Mouse (Mus musculus): ENCODE measurements around the gene Igll1. TPM values are rescaled to one million over a fixed set of nuclear protein-coding genes. Genes with fewer than 3 reads are reported as not detected.

The Igll1 gene
- polyA plus RNA-seq (2015; fragmentation: Nextera tagmentation; extraction: Ambion mirVana), result not detected in 2 replicates

DNA sequence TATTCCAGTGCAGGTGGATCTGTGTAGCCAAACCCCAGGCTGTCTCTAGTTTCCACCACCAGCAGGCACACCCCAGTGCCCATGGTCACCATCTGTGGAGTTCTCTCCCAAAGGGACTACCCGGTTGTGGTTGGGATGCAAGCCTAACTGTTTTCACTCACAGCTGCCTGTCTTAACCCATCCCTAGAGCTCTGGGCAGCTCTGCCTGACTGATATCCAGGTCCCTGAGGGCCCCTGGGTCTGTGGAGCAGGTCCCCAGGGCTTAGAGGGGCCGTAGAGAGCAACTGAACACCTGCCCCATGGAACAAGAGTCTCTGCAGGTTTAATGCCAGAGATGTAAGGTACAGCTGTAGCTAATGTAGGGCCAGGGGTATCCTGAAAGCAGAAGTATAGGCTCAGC is at the start of gene Igll1:
Gene Igll1, minus strand, starts transcription at position 8 of the 400 bp plus-strand sequence.
- H3K4me1 ChIP-seq (ENCODE audit: control insufficient read depth, insufficient read depth, low read depth, low read length), result no peaks in the 10 kb centered on the region
- no peak within 1 kb of the TSS for H3K4me3 ChIP-seq (ENCODE audit: low read length)
- H3K27ac ChIP-seq (ENCODE audit: low read depth, low read length), result no peak within 1 kb of the TSS
- ATAC-seq, result no peak
- H3K36me3 ChIP-seq (ENCODE audit: control insufficient read depth, insufficient read depth, low read length), result no peaks in the 10 kb centered on the region
- no peaks in the 10 kb centered on the region for H3K9me3 ChIP-seq (ENCODE audit: control insufficient read depth, low read length)
- H3K9ac ChIP-seq (ENCODE audit: low read depth, low read length), result no peak within 1 kb of the TSS
- no peak within 1 kb of the TSS for H3K4me2 ChIP-seq (ENCODE audit: low read length)
- 73% methylated on average over 2 of the region's 2 CpGs for WGBS
- no peaks in the 10 kb centered on the region for H3K27me3 ChIP-seq (replicated peaks; ENCODE audit: control insufficient read depth, insufficient read depth, low read length)

DNA sequence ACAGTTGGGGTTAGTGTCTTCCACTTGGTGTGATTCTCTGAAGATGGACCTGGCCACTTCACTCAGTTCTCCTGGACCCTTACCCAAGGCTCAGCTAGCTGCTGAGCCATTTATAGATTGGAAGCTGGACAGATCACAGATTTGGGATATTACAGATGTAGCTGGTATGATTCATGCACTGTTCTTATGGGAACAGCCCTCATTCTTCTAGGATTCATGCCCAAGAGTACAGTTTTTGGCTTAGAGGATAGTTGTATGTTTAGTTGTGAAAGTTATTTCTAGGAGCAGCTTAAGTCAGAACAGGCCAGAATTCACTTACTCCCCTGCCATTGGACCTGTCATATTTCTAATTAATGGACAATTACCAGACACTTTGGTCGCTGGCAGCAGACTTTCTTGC is 49.7 kb upstream of the Igll1 start:
- Histone ChIP-seq H3K4me2 (ENCODE audit: low read length) (no peak overlapping the region), H3K36me3 (ENCODE audit: control insufficient read depth, insufficient read depth, low read length) (peaks cover 36% of the 10 kb centered on the region), H3K9ac (ENCODE audit: low read depth, low read length) (no peak overlapping the region), H3K4me3 (ENCODE audit: low read length) (no peak overlapping the region), H3K4me1 (ENCODE audit: control insufficient read depth, insufficient read depth, low read depth, low read length) (peaks cover 5% of the 10 kb centered on the region), H3K27ac (ENCODE audit: low read depth, low read length) (no peak overlapping the region), H3K27me3 (replicated peaks; ENCODE audit: control insufficient read depth, insufficient read depth, low read length) (no peaks in the 10 kb centered on the region), H3K9me3 (ENCODE audit: control insufficient read depth, low read length) (no peaks in the 10 kb centered on the region)
- 88% methylated on average over 1 of the region's 1 CpGs for WGBS
- no peak for ATAC-seq

DNA sequence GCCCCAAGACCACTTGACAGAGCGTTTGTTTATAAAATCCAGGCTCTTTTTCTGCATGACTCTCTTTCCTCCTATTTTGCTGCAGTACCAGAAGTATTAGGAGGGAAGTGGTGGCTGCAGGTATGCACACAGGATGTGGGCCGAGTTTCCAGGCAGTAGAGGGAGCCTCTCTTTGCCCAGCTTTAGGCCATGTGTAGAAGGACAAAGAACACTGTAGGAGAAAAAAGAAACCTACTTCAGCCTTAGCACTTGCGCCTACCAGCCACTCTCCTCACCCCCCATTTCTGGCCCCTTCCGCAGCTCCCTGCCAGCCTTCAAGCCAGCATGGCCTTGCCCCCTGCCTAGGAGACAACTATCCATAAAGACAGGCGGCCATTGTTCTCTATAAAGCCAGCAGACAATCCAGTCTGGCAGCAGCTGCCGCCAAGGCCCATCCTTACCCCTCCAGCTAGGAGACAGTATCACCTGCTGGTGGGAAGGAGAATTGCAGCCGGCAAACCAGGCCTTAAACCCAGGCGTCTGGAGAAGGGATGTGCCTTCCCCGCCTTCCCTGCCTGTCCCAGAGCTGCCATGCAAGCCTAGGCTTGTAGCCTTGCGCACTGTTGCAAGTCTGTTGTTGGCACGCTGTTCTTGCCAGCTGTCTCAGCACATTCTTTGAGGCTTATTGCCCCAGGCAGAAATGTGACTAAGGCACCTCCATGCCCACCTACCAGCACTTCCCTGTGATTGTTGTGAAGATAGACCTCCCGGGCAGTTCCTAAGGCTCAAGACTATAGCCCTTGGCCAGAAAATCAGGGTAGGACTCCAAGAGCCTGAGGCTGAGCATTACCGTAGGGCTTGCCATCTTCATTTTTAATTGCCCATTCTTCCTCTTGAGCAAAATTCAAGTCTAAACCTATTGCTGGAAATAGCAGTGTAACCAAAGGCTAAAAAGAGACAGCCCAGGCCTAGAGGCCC is 48.1 kb upstream of the Igll1 start:
- H3K27me3 ChIP-seq (replicated peaks; ENCODE audit: control insufficient read depth, insufficient read depth, low read length), result no peaks in the 10 kb centered on the region
- no peak overlapping the region for H3K4me2 ChIP-seq (ENCODE audit: low read length)
- peak overlapping the region; percentile 42 for H3K27ac ChIP-seq (ENCODE audit: low read depth, low read length)
- no peaks in the 10 kb centered on the region for H3K9me3 ChIP-seq (ENCODE audit: control insufficient read depth, low read length)
- WGBS, result 28% methylated on average over 13 of the region's 13 CpGs
- H3K4me3 ChIP-seq (ENCODE audit: low read length), result no peak overlapping the region
- peaks cover 28% of the 10 kb centered on the region for H3K36me3 ChIP-seq (ENCODE audit: control insufficient read depth, insufficient read depth, low read length)
- H3K9ac ChIP-seq (ENCODE audit: low read depth, low read length), result no peak overlapping the region
- H3K4me1 ChIP-seq (ENCODE audit: control insufficient read depth, insufficient read depth, low read depth, low read length), result peaks cover 5% of the 10 kb centered on the region
- ATAC-seq, result peak; percentile 94

DNA sequence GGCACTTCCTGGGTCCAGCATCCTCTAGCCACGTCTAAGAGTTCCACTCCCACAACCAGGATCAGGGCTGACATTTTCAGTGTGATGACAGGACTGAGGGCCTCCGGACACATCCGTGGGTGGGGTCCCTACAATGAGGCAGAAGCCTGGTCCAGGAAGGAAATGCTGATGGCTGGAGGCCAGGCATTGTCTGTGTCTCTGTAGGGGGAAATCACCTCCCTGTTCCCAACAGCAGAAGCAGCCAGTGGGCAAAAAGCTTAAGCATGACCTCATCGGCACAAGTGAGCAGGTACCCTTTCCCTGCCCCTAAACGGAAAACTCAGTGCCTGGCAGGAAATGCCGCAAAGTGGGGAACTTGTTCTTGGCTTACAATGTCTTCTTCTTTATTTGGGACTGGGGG is 44.0 kb upstream of the Igll1 start:
- Histone ChIP-seq H3K4me1 (ENCODE audit: control insufficient read depth, insufficient read depth, low read depth, low read length) (peaks cover 5% of the 10 kb centered on the region), H3K9ac (ENCODE audit: low read depth, low read length) (no peak overlapping the region), H3K27ac (ENCODE audit: low read depth, low read length) (no peak overlapping the region), H3K27me3 (replicated peaks; ENCODE audit: control insufficient read depth, insufficient read depth, low read length) (no peaks in the 10 kb centered on the region), H3K4me2 (ENCODE audit: low read length) (no peak overlapping the region), H3K36me3 (ENCODE audit: control insufficient read depth, insufficient read depth, low read length) (peaks cover 30% of the 10 kb centered on the region), H3K4me3 (ENCODE audit: low read length) (no peak overlapping the region), H3K9me3 (ENCODE audit: control insufficient read depth, low read length) (no peaks in the 10 kb centered on the region)
- WGBS, result 74% methylated on average over 6 of the region's 6 CpGs
- no peak for ATAC-seq

DNA sequence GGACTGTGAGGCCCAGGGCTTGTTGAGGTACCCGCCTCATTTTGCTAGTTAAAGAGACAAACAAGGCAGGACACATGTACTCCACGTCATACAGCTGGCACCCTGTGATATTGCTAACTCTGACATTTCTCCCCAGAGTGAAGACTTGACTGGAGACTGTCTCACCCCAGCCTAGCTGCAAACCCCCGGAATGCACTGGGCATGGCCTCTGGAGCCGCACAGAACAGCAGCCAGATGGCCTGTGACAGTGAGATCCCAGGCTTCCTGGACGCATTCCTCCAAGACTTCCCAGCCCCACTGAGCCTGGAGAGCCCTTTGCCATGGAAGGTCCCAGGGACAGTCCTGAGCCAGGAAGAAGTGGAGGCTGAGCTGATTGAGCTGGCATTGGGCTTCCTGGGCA is 39.4 kb upstream of the Igll1 start:
- 92% methylated on average over 5 of the region's 5 CpGs for WGBS
- no peak for ATAC-seq

DNA sequence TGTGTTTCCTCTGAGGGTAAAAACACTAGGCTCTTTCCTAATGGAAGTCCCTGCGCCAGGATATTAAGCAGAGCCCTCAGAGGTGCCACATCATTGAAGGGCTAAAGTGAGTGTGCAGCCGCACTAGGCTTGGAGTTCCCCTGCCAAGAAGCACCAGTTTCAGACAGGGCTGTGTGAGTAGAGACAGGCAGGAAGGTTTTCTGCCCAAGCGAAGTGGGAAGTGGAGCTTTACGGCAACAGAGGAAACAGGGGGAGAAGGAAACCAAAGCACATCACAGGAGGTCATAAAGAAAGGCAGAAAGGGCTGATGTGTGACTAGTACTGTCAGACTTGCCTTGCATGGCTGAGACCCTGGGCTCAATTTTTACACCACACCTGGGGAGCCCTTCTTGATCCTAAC is 38.5 kb upstream of the Igll1 start:
- Histone ChIP-seq H3K27me3 (replicated peaks; ENCODE audit: control insufficient read depth, insufficient read depth, low read length) (no peaks in the 10 kb centered on the region), H3K9me3 (ENCODE audit: control insufficient read depth, low read length) (no peaks in the 10 kb centered on the region), H3K27ac (ENCODE audit: low read depth, low read length) (no peak overlapping the region), H3K4me2 (ENCODE audit: low read length) (no peak overlapping the region), H3K9ac (ENCODE audit: low read depth, low read length) (no peak overlapping the region), H3K4me3 (ENCODE audit: low read length) (no peak overlapping the region), H3K36me3 (ENCODE audit: control insufficient read depth, insufficient read depth, low read length) (peaks cover 16% of the 10 kb centered on the region), H3K4me1 (ENCODE audit: control insufficient read depth, insufficient read depth, low read depth, low read length) (peaks cover 6% of the 10 kb centered on the region)
- 81% methylated on average over 4 of the region's 4 CpGs for WGBS
- no peak for ATAC-seq

More for the DNA sequence above, 39.4 kb upstream of the Igll1 start:
- Histone ChIP-seq H3K9ac (ENCODE audit: low read depth, low read length) (no peak overlapping the region), H3K4me2 (ENCODE audit: low read length) (no peak overlapping the region), H3K27ac (ENCODE audit: low read depth, low read length) (no peak overlapping the region), H3K4me1 (ENCODE audit: control insufficient read depth, insufficient read depth, low read depth, low read length) (no peaks in the 10 kb centered on the region), H3K9me3 (ENCODE audit: control insufficient read depth, low read length) (no peaks in the 10 kb centered on the region), H3K36me3 (ENCODE audit: control insufficient read depth, insufficient read depth, low read length) (peaks cover 17% of the 10 kb centered on the region), H3K4me3 (ENCODE audit: low read length) (no peak overlapping the region), H3K27me3 (replicated peaks; ENCODE audit: control insufficient read depth, insufficient read depth, low read length) (no peaks in the 10 kb centered on the region)

DNA sequence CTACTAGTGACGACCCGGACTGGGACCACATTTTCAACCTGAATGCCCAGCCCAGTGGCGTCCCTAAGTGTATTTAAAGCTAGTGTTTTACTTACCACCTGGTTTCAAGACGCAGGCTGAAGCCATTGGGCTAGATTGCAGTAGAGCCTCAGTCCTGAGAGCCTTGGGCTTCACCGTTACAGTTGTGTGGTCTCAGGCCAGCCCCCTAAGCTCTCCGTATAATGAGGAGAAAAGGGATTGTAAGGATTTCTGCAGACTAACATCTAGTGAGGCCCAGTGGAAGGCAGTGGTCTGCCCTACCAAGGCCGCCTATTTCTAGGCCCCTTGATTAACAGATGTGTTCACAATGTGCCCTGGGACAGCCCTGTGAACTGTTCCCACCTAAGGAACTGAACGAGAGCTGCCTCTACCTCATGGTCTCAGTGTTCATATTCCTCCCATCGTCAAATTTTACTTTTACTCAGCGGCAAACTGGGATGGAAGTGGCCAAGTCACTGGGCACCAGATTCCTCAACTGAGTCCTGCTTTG is 33.3 kb upstream of the Igll1 start:
- Histone ChIP-seq H3K4me1 (ENCODE audit: control insufficient read depth, insufficient read depth, low read depth, low read length) (peaks cover 13% of the 10 kb centered on the region), H3K9me3 (ENCODE audit: control insufficient read depth, low read length) (no peaks in the 10 kb centered on the region), H3K36me3 (ENCODE audit: control insufficient read depth, insufficient read depth, low read length) (peaks cover 10% of the 10 kb centered on the region), H3K27me3 (replicated peaks; ENCODE audit: control insufficient read depth, insufficient read depth, low read length) (no peaks in the 10 kb centered on the region), H3K4me2 (ENCODE audit: low read length) (peak overlapping the region; percentile 64), H3K4me3 (ENCODE audit: low read length) (peak overlapping the region; percentile 63), H3K9ac (ENCODE audit: low read depth, low read length) (peak overlapping the region; percentile 78), H3K27ac (ENCODE audit: low read depth, low read length) (peak overlapping the region; percentile 72)
- ATAC-seq, result no peak
- 25% methylated on average over 10 of the region's 10 CpGs for WGBS

DNA sequence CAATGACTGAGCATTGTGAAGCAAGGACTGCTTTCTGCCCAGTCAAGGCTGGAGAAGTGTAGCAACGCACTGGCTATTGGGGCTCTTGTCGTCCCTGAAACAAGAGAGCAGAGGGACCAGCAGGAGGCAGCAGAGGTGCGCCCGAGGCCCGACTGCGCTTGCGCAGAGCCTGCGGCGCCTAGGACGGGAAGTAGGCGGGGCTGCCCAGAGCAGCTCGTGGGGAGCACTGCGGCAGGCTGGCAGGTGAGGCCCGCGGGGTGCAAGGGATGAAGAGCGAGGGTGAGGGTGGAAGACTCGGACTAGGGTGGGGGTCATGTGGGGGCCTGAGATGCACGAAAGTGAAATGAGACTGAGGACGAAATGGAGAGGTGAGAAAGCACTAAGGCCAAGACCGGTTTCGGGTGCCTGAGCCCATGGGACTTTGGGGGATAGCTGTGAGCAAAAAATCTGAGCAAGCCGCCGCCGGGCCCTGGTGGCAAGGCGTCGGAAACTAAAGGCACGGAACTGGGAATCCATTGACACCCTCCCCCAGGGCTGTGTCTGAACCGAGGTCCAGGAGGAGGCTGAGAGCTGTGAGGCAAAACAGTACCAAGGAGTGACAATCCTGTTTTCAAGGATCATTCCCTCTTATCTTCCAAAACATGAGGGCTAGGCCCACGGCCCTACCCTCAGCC is 32.7 kb upstream of the Igll1 start, which contains the start of gene Ppm1f:
Gene Ppm1f, plus strand, starts transcription at position 88 of the 674 bp plus-strand sequence.
- Histone ChIP-seq H3K27me3 (replicated peaks; ENCODE audit: control insufficient read depth, insufficient read depth, low read length) (no peaks in the 10 kb centered on the region), H3K36me3 (ENCODE audit: control insufficient read depth, insufficient read depth, low read length) (peaks cover 15% of the 10 kb centered on the region), H3K4me1 (ENCODE audit: control insufficient read depth, insufficient read depth, low read depth, low read length) (peaks cover 13% of the 10 kb centered on the region), H3K4me3 (ENCODE audit: low read length) (peak within 1 kb of the TSS; percentile 63), H3K9ac (ENCODE audit: low read depth, low read length) (peak within 1 kb of the TSS; percentile 78), H3K9me3 (ENCODE audit: control insufficient read depth, low read length) (no peaks in the 10 kb centered on the region), H3K4me2 (ENCODE audit: low read length) (peak within 1 kb of the TSS; percentile 64), H3K27ac (ENCODE audit: low read depth, low read length) (peak within 1 kb of the TSS; percentile 72)
- WGBS, result under 1% methylated on average over 29 of the region's 29 CpGs
- ATAC-seq, result peak; percentile 94

DNA sequence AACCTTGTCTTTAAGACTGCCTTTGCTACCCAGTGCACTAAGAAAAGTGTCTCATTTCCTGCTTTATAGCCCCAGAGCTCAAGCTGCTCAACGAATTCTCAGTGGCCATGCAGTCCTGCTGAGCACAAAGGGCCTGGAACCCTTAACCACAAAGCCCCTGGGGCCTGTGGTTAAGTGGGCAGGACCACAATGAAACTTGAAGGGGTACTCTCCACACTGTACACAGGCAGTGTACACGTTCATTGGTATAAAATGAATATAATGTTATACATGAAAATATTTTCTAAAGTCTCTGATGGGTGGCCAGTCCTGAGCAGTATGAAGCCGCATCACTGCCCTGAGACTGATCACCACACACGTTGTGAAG is 32.2 kb upstream of the Igll1 start:
- H3K36me3 ChIP-seq (ENCODE audit: control insufficient read depth, insufficient read depth, low read length), result peaks cover 19% of the 10 kb centered on the region
- H3K4me1 ChIP-seq (ENCODE audit: control insufficient read depth, insufficient read depth, low read depth, low read length), result peaks cover 13% of the 10 kb centered on the region
- H3K27ac ChIP-seq (ENCODE audit: low read depth, low read length), result peak overlapping the region; percentile 27
- WGBS, result 26% methylated on average over 4 of the region's 4 CpGs
- no peak overlapping the region; the same call in 1 of the 2 replicates for H3K9ac ChIP-seq (ENCODE audit: low read depth, low read length)
- peak; percentile 78; the same call in 1 of the 2 replicates for ATAC-seq
- peak overlapping the region; percentile 63 for H3K4me3 ChIP-seq (ENCODE audit: low read length)
- no peaks in the 10 kb centered on the region for H3K27me3 ChIP-seq (replicated peaks; ENCODE audit: control insufficient read depth, insufficient read depth, low read length)
- H3K9me3 ChIP-seq (ENCODE audit: control insufficient read depth, low read length), result no peaks in the 10 kb centered on the region
- H3K4me2 ChIP-seq (ENCODE audit: low read length), result peak overlapping the region; percentile 64; the same call in 1 of the 2 replicates

Data from hindbrain, embryonic 16.5 days (tissue).